Mouse (Mus musculus) heart, embryonic 13.5 days (tissue): Measurements from ENCODE around the gene Fos. TPM values are rescaled to one million over a fixed set of nuclear protein-coding genes. Genes with fewer than 3 reads are reported as not detected.

Experiments used
- ATAC-seq: fragments of 200-750 bp; cut with Nextera tagmentation; 2 replicates; pipeline ENCODE4 v1.8.0; 2017; ENCODE audit warnings: moderate TSS enrichment; ENCODE audit not compliant: insufficient number of reproducible peaks, low FRiP score, low TSS enrichment; ENCODE audit errors: extremely low read depth
- H3K27ac ChIP-seq: fragments of 300-500 bp; sonication (generic); replicated peaks from 2 replicates; pipeline ENCODE4 v1.5.1; 2015; ENCODE audit warnings: moderate library complexity, mild to moderate bottlenecking, inconsistent platforms
- H3K27me3 ChIP-seq: fragments of 300-500 bp; sonication (generic); replicated peaks from 2 replicates; pipeline ENCODE4 v1.6.1; 2015; ENCODE audit warnings: mild to moderate bottlenecking, inconsistent platforms
- H3K36me3 ChIP-seq: fragments of 300-500 bp; sonication (generic); 2 replicates; pipeline ENCODE4 v1.6.1; 2015; ENCODE audit warnings: mild to moderate bottlenecking, inconsistent platforms
- H3K4me1 ChIP-seq: fragments of 300-500 bp; sonication (generic); 2 replicates; pipeline ENCODE4 v1.6.1; 2015; ENCODE audit warnings: inconsistent platforms
- H3K4me2 ChIP-seq: fragments of 300-500 bp; sonication (generic); 2 replicates; pipeline ENCODE4 v1.6.1; 2015; ENCODE audit warnings: inconsistent platforms, mild to moderate bottlenecking, moderate library complexity
- H3K4me3 ChIP-seq: fragments of 300-500 bp; sonication (generic); 2 replicates; pipeline ENCODE4 v1.5.1; 2015; ENCODE audit warnings: moderate library complexity, mild to moderate bottlenecking, inconsistent platforms
- H3K9ac ChIP-seq: fragments of 300-500 bp; sonication (generic); 2 replicates; pipeline ENCODE4 v1.6.1; 2015; ENCODE audit warnings: inconsistent platforms, mild to moderate bottlenecking, moderate library complexity
- H3K9me3 ChIP-seq: fragments of 300-500 bp; sonication (generic); 2 replicates; pipeline ENCODE4 v1.6.1; 2016; ENCODE audit warnings: inconsistent platforms
- WGBS: fragments of 180-500 bp; shearing (Covaris S2); methylation state at CpG from one replicate; pipeline ENCODE4 v1.1.7; 2015; ENCODE audit warnings: mixed read lengths; 5-methylcytosine and 5-hydroxymethylcytosine counted together
- polyA plus RNA-seq: library from polyadenylated mRNA; unstranded; fragments of >200 nt; fragmentation: Nextera tagmentation; extraction: Ambion mirVana; gene quantifications from 2 replicates; pipeline ENCODE4 v1.2.1, GENCODE M21; 2015

The Fos gene
- polyA plus RNA-seq, 1 experiment from 2014 or later, result 5.4 TPM

DNA sequence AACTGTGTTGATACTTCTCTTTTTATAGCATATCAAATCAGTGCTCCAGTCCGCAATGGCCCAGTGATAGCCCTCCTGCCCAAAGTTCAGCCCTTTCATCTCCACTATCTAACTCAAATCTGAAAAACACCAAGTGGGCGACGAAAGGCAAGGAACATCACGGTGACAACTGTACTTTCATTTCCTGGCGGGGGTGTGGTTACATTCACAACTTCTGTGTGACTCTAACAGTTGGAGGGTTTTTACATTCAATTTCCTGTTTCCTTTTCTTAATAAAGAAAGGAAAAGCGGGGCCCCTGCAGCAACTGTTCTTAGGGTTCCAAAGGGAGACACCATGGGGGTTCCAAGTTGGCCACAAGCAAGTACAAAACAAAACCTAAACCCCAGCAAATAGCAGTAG lies 29.0 kb upstream of the Fos start:
- H3K4me1 ChIP-seq, result peaks cover 17% of the 10 kb centered on the region
- H3K36me3 ChIP-seq, result no peaks in the 10 kb centered on the region
- no peak for ATAC-seq
- 0 out of 2 replicates have a peak overlapping the region, but pooled peaks have one; percentile 8 for H3K9ac ChIP-seq
- no peaks in the 10 kb centered on the region for H3K27me3 ChIP-seq
- peak overlapping the region; percentile 39 for H3K27ac ChIP-seq
- H3K9me3 ChIP-seq, result no peaks in the 10 kb centered on the region
- WGBS, result 32% methylated on average over 6 of the region's 6 CpGs
- H3K4me2 ChIP-seq, result peak overlapping the region; percentile 48
- H3K4me3 ChIP-seq, result peak overlapping the region; percentile 13

DNA sequence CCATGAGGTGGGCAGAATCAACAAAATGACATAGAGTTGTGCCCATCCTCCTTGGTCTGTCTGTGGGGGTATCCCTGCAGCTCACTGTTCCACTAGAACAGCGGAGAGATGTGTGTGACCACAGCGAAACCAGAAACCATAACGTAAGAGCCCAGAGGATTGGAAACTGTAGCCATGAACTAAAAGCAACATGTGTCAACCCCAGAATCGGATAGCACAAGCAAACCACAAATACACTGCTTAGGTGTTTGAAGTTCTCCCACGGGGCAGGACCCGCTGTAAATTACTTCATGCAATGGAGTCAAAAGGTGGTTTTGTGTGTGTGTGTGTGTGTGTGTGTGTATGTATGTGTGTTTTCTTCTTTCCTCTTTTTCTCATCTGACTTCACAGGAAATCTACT lies 26.7 kb upstream of the Fos start:
- Histone ChIP-seq H3K4me1 (peaks cover 23% of the 10 kb centered on the region), H3K9me3 (no peaks in the 10 kb centered on the region), H3K4me2 (no peak overlapping the region), H3K9ac (no peak overlapping the region), H3K36me3 (no peaks in the 10 kb centered on the region), H3K27me3 (no peaks in the 10 kb centered on the region), H3K4me3 (no peak overlapping the region), H3K27ac (no peak overlapping the region)
- ATAC-seq, result no peak
- WGBS, result 85% methylated on average over 6 of the region's 6 CpGs

DNA sequence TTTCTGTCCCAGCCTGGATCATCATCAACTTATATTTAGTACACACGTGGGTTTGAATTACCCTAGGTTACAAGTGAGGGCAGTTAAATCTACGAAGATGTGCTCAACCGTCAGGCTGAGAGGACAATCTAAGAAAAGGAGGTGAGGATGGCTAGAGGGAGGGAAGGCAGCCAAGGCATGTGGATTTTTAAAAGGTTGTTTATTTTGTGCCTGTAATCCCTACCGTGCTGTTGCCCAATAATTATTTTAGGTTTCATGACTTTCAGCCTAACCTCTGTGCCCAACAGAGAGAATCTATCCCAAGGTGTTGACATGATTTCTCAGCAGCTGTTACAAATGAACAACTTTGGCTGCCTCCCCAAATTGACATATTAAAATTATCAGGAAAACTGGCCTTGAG lies 26.2 kb upstream of the Fos start:
- Histone ChIP-seq H3K4me3 (no peak overlapping the region), H3K4me1 (peaks cover 27% of the 10 kb centered on the region), H3K9me3 (no peaks in the 10 kb centered on the region), H3K9ac (no peak overlapping the region), H3K36me3 (no peaks in the 10 kb centered on the region), H3K27ac (no peak overlapping the region), H3K4me2 (no peak overlapping the region), H3K27me3 (no peaks in the 10 kb centered on the region)
- 40% methylated on average over 4 of the region's 4 CpGs for WGBS
- ATAC-seq, result no peak

DNA sequence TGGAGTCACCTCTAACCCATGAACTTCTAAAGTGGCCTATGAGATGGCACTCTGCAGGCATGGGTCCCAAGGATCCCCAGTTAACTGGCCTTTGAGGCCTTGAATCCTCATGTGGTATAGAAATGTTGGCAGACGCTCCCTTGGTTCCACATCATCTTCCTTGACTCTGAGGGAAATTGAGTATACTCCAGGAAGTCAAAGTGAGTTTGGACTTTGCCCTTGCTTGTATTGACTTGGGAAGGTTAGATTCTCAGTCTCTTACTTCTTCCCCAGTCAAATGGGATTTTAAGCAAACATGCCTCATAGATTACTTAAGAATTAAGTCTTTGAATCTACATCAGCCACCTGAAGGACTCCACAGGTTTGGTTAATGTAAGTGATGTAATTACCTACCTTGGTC lies 24.2 kb upstream of the Fos start:
- Histone ChIP-seq H3K36me3 (no peaks in the 10 kb centered on the region), H3K9ac (no peak overlapping the region), H3K27ac (no peak overlapping the region), H3K27me3 (no peaks in the 10 kb centered on the region), H3K4me3 (no peak overlapping the region), H3K9me3 (no peaks in the 10 kb centered on the region), H3K4me2 (no peak overlapping the region), H3K4me1 (peaks cover 39% of the 10 kb centered on the region)
- no peak for ATAC-seq
- 82% methylated on average over 1 of the region's 1 CpGs for WGBS

DNA sequence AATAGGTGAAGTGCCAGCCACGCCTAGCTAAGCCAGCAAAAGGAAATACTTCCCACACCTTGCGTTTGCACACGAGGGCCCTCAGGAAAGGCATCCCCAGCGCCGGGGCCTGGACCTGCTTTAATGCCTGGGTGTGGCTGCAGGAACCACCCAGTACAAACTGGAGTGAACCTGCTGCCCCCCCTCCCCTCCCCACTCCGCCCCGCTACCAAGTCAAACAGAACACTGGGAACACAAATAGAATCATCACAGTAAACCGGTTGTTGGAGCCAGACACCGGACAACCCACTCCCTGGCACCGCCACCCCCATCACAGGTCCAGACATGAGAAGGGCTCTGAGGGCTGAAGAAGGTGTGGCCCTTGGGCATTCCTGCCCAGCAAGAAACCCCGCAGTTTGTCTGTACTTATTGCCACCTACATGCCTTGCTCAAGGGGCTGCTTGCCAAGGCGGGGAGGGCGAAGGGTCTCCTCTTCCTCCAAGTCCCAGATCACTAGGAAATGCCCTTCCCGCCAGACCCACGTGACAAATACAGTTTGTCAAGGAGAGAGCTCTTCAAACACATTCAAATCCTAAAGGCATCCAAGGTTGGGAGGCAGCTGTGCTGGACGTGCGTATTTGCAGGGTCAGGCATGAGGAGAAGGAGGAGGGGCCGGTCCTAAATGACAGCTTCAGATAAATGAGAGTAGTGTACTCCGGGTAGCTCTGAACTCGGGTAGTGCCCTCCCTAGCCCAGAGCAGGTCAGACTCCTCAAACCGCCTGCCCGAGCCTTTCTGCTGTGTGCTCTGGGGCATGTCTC lies 21.8 kb upstream of the Fos start:
- H3K4me2 ChIP-seq, result peak overlapping the region; percentile 51
- WGBS, result 22% methylated on average over 22 of the region's 22 CpGs
- H3K27me3 ChIP-seq, result no peaks in the 10 kb centered on the region
- peak overlapping the region; percentile 63 for H3K27ac ChIP-seq
- H3K36me3 ChIP-seq, result no peaks in the 10 kb centered on the region
- peak overlapping the region; percentile 10 for H3K4me3 ChIP-seq
- ATAC-seq, result no peak
- H3K9me3 ChIP-seq, result no peaks in the 10 kb centered on the region
- peaks cover 51% of the 10 kb centered on the region for H3K4me1 ChIP-seq
- H3K9ac ChIP-seq, result peak overlapping the region; percentile 71

DNA sequence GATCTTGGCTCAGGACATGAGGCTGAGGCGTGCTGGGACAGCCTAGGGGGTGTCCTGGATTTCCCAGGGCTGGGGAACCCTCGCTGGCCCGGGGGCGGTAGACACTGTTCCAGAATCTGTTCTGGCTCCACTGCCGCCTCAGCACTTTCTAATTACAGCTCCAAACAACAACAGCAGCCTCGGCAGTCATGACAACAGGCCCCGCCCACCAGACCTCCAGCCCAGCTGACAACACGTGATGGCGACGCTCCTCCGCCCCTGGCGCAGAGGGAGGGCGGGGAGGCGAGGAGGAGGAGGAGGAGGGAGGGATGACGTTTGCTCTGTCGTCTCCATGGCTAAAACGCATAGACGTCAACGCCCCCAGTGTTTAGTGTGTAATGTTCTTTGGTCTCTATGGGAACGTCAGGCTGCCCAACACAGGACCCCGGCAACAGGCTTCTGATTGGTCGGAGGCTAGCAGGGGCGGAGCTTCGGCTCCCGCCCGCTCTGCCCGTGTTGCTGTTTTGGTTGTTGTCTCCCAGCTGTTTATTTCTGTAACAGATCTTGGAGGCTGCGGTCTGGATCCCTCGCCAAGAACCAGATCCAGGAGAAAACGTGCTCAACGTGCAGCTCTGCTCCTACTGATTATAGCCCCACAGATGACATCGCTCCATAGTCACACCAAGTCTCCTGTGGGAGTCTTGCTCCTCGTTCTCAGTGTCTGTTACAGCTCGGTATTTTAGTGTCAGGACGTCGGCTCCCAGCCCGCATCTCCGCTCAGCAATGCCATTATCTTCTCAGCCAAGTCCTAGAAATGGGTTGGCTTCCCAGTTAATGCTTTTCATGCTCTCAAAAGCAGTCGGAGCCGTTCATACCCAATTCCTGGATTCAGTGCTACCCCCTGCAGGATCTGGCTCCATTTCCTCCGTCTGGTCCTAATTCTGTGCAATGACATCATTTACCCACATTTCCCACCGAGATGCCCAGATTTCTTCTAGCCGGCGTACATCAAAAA lies 18.3 kb upstream of the Fos start:
- Histone ChIP-seq H3K27ac (peak overlapping the region; percentile 97), H3K9ac (peak overlapping the region; percentile 82), H3K9me3 (no peaks in the 10 kb centered on the region), H3K4me2 (peak overlapping the region; percentile 87), H3K4me3 (peak overlapping the region; percentile 61), H3K4me1 (peaks cover 57% of the 10 kb centered on the region), H3K27me3 (no peaks in the 10 kb centered on the region), H3K36me3 (no peaks in the 10 kb centered on the region)
- under 1% methylated on average over 44 of the region's 44 CpGs for WGBS
- ATAC-seq, result peak; percentile 97

DNA sequence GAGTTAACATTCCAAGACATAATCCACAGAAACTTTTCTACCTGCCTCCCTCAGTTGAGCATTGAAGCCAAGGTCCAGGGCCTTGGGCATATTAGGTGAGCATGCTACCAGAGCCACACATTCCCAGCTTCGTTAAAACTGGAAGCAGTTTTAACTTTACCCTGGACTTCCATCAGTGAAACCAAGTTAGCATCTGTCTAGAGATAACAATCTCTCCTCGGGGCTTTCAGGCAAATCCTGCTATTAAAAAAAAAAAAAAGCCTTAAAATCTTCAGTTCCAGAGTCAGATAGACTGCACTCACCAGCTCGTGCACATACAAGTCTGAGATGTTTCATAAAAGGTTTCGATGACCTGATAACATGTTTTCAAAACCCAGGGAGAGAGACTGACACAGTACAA lies 17.4 kb upstream of the Fos start:
- Histone ChIP-seq H3K4me1 (peaks cover 58% of the 10 kb centered on the region), H3K9me3 (no peaks in the 10 kb centered on the region)

DNA sequence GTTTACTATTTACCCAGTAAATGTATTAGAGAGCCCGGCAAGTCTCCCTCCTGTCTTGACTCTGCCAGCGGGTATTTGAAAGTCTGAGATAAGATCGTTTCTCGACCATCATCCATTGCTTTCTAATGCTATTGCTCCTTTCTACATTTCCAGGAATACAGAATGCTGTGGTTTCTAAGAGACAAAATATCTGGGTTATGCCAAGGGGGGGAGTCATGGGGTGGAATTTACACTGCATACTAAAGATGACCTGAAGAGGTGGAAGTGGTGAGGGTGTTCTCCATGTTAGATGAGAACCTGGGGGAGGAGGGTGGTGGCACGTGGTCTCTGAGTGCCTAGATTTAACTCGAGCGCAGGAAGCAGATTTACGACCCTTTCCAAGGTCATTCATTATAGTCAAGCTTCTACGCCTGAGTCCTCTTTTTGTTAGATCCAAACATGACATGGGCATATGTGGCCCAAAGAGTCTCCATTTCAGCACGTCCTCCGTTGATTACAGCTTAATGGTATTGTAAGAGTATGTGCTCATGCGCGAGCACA lies 16.7 kb upstream of the Fos start:
- Histone ChIP-seq H3K36me3 (no peaks in the 10 kb centered on the region), H3K27ac (peak overlapping the region; percentile 97; the same call in 1 of the 2 replicates), H3K4me2 (no peak overlapping the region), H3K9me3 (no peaks in the 10 kb centered on the region), H3K4me3 (no peak overlapping the region), H3K9ac (no peak overlapping the region), H3K4me1 (peaks cover 59% of the 10 kb centered on the region), H3K27me3 (no peaks in the 10 kb centered on the region)
- no peak for ATAC-seq
- 54% methylated on average over 13 of the region's 13 CpGs for WGBS

More for the DNA sequence above, 17.4 kb upstream of the Fos start:
- Histone ChIP-seq H3K27me3 (no peaks in the 10 kb centered on the region), H3K36me3 (no peaks in the 10 kb centered on the region), H3K9ac (peak overlapping the region; percentile 82; the same call in 1 of the 2 replicates), H3K27ac (peak overlapping the region; percentile 97), H3K4me2 (peak overlapping the region; percentile 87), H3K4me3 (peak overlapping the region; percentile 61; the same call in 1 of the 2 replicates)
- no peak for ATAC-seq
- 52% methylated on average over 4 of the region's 4 CpGs for WGBS

DNA sequence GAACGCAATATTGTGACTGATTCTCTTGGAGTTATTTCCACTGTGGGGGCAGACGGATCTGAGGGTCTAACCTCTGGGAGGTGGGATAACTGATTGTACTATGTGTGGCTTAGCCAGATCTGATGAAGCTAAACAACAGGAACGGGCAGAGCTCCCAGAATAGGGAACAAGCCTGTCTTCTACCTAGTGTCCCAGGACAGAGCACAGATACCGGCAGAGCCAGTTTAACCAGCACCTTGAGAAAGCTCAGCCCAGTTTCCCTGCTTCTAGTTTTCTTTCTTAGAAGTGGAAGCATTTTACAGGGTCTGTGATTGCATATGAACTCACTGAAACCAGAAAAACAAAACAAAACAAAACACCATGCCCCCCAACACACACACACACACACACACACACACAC lies 13.9 kb upstream of the Fos start:
- Histone ChIP-seq H3K4me2 (no peak overlapping the region), H3K36me3 (no peaks in the 10 kb centered on the region), H3K4me1 (peaks cover 51% of the 10 kb centered on the region), H3K27me3 (no peaks in the 10 kb centered on the region), H3K9me3 (no peaks in the 10 kb centered on the region), H3K4me3 (no peak overlapping the region), H3K27ac (no peak overlapping the region), H3K9ac (no peak overlapping the region)
- no peak for ATAC-seq
- 53% methylated on average over 4 of the region's 4 CpGs for WGBS

DNA sequence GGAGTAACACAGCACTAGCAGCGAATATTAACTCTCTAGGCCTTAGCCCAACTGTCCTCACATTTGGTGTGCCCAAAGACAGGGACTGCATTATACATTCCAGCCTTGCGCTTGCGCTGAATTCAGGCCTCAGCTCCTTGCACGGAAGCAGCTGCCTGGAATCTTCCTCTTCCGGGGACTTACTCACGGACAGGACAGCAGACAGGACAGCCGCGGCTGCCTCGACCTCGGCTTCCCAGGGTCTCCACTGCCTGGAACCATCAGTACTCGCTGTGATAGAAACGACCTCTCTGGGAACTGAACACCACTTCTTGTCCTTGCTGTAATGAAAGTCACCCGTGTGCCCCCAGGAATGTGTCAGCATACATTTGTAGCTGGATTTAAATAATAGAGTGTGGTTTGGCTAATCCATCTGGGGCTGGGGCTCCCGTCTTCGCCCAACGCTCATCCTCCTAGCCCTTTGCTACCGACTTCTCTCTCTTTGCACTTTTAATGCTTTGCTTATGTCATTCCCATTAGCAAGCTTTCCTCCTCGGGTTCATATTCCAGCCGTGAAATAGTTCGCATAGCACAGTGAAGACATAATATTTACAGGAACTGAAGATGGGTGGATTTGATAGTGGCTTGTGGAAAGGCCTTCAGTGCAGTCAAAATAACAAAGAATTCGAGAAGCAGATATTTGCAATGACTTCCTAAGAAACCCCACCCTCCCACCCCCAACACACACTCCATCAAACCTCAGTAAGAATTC lies 11.6 kb upstream of the Fos start:
- 37% methylated on average over 21 of the region's 21 CpGs for WGBS
- H3K4me1 ChIP-seq, result peaks cover 35% of the 10 kb centered on the region
- no peaks in the 10 kb centered on the region for H3K36me3 ChIP-seq
- H3K27ac ChIP-seq, result peak overlapping the region; percentile 57
- no peaks in the 10 kb centered on the region for H3K27me3 ChIP-seq
- H3K9me3 ChIP-seq, result no peaks in the 10 kb centered on the region
- no peak for ATAC-seq
- H3K4me3 ChIP-seq, result 0 out of 2 replicates have a peak overlapping the region, but pooled peaks have one; percentile 8
- peak overlapping the region; percentile 56 for H3K9ac ChIP-seq
- H3K4me2 ChIP-seq, result peak overlapping the region; percentile 55
